Mouse (Mus musculus): ENCODE data around the gene Rae1.

The Rae1 gene

DNA sequence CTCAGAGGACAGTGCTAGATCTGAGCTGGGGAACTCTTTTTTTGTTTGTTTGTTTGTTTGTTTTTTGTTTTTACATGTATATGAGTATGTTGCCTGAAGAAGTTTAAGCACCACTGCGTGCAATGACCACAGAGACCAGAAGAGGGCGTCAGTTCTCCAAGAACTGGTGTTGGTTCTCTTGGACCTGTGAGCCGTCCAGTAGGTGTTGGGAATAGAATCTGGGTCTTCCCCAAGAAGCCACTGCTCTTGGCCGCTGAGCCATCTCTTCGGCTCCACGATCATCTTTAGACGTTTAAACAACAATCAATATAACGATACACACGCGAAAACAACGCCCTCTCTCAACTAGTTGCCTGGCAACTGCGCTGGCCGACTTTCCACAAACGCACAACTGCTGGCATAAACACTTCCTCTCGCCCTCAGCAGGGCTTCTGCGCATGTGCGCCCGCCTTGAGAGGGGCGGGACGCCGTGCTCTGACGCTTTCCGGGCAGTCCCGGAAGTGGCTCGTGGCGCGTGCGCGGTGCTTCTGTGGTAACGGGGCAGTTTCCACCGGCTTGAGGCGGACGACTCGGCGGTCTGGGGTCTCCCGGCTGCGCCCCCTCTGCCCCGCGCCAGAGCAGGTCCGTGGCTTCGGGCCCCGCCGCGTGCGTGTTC, at the start of gene Rae1:
TSS of gene Rae1 (plus strand) at position 488 of the 655 bp plus-strand sequence.
- DNase-seq = peak; percentile 99

DNA sequence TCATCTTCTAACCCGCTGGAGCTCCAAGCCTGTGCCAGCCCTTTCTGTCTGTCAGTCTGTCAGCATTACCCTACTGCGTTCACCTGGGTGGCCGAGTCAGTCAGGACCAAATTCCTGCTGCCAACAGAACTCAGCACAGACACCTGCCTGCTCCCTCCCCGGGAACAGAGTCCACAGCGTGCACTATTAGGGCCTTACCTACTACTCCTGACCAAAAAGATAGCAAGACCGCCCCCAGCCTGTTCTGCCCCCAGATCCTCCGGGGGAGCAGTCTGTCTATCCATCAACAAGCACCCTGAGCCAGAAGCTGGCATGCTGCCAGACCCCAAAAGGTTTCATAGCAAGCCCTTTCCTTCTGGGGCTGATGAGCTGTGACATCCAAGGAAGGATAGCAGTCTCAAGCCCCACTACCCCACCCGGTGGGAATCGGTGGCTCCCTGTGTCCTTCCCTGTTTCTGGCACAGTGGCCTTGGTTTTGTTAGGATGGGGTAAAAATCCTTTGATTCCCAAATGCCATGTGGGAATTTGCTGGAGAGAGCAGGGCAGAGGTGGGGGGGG, 49.7 kb upstream of the Rae1 start:
- DNase-seq = no peak

DNA sequence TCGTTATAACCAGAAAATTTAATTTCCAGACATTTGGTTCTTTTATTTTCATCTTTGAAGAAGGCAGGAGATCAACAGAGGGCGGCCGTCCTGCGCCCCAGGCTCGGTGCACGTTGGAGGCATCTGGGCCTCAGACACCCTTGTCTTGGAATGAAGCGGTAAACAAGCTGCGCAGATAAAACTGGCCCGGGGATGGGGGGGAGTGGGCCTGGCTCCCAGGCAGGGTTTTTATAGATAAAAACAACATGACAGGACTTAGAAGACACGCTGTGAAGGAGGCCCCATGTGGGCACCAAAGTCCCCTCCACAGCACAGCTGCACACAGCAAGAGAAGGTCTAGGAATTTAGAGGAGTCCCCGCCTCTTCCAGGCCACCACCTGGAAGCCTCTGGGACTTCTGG, 49.2 kb upstream of the Rae1 start:
- no peak for DNase-seq

GRCm38 (mm10) chr2:172951976-172952375, 47.9 kb upstream of the Rae1 start:
- no peak for DNase-seq

DNA sequence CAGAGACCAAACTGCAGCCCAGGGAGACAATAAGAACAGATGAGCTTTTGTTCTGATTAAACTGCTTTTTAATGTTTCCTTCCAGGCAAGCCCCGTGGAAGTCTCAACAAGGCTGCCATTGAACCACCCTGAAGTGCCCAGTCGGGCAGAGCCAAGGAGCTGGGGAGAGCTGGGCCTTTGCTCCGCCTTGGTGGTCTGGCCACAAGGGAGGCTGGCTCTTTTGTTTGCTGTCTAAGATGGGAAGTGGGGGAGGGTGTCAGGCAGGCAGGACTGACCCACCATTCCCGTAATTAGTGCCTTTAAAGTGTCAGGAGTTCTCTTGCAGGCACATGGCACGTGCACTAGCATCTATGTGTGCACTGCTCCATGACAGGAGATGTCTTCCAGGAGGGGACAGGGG, 41.3 kb upstream of the Rae1 start:
- no peak for DNase-seq

DNA sequence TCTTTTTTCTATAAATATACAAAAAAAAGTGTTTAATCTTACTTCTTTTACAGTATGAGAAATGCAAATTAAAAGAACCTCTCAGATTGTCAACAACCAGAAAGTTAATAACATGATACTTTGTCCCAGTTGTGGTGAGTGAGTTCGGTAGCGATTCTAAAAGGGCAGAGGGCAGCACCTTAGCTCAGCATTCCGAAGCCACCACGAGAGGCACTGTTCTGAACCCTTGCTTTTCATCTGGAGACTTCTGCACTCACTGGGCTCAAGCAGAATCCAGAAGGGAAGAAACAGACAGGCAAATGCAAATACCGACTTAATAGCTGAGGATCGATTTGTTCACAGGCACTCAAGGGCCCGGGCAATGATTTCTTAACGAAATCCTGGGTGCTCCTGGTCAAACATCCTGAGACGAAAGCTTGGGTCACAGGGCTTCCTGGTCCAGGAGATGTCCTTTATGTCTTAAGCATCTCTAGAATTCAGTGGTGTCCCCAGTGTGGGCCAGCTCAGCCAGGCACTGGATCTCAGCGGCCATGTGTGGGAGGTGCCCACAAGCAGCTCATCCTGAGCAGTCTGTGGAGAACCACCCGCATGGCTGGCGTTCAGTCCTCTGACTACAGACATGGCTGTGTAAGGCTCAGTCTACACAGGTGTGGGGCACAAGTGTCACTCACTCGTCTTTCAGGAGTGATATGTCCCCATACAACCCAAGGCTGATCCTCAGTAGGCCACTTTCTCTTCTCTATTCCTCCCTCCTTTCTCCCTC, 40.7 kb upstream of the Rae1 start:
- DNase-seq = no peak

DNA sequence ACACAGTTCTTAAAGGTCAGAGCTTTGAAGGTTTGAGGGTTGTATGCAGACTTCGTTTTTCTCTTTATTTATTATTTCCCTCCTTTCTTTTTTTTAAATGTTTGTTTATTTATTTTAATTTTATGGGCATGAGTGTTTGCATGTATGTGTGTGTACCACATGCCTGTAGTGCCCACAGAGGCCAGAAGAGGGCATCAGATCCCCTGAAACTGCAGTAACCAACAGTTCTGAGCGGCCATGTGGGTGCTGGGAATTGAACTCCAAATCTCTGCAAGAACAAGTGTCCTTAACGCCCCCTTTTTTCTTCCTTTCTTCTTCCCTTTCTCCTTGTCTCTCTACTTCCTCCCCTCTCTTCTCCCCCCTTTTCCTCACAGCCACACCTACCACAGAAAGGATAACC, 39.6 kb upstream of the Rae1 start:
- no peak for DNase-seq

DNA sequence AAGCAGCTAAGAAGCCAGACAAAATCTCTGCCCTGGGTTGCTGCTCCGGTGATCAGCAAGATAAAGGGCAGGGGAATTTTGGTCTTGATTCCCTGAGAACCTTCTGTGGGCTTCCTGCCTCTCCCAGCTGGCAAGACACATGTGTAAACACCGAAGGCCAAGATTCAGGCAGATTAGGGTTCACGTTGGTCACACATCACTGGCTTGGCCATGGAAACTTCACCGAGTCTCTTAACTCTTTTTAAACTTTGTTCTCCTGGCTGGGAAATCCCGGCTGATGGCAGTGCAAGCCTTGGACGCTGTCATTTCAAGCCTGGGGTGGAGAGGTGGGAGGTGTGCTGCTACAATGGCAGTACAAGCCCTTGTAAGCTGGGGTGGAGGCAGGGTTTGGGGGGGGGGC, 38.7 kb upstream of the Rae1 start:
- DNase-seq = no peak

DNA sequence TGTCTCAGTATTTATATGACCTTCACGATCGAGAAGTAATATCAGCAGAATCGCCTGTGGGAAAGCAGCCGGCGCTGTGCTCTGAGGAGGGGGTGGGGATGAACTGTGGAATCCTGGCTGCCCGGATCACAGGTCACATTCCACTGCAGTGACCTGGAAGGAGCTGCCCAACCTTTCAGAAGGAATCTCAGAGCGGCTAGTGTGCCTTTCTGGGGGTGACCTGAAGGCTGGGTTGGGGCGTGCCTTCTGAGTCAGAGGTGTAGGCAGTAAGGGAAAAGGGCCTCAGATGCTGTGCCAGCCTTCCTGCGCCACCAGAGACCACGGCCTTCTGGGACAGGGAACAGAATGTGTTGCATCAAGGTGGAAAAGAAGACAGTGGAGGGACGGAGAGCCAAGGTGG, 34.7 kb upstream of the Rae1 start:
- DNase-seq = no peak

DNA sequence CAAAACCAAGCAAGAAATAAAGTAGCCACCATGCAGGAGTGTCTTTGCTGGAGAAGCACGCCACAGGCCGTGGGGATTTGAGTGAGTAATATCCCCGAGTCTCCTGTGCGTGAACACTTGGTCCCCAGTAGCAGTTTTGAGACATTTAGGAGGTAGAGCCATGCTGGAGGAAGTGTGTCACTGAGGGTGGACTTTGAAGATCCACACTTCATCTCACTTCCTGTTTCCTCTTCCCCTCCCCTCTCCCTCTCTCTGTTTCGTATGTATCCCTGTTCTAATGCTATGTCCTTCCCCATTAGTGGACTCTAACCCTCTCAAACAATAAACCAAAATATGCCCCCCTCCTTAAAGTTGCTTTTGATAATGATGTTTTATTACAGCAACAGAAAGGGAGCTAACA, 33.4 kb upstream of the Rae1 start:
- DNase-seq = no peak

- DNase-seq = no peak
Measured at GRCm38 (mm10) chr2:172971865-172972264, 28.1 kb upstream of the Rae1 start.

DNA sequence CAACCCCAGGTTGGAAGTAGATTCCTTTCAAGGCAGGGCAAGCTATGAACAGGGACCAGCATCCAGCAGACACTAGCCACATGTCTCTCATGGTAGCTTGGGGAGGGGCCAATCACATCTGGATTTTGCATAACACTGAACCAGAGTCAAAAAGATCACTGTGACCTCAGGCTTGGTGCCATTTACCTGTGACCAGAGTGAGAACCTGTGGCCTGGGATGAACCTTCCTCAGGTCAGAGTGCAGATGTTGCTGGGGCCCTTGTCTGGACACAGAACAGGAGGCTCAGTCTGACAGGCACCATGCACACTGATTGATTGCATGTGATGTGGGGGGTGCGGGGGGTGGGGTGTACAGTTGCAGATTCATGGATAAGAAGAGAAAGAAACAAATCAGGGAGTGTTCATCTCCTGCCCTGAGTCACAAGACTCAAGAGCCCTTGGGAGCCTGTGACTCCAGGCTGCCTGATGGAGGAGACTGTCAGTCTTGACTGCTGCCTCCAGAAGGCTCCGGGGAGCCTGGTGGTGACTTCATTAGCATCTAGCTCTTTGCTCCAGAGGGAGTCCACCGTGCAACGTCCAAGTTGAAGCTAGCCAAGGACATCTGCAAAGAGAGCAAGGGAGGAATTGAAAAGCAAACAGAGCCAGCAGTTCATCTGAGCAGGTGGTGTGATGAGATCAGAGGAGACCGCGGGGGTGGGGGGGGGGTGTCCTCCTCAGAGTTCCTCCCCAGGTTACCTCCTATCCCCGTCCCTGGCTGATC, 25.9 kb upstream of the Rae1 start:
- DNase-seq = no peak

DNA sequence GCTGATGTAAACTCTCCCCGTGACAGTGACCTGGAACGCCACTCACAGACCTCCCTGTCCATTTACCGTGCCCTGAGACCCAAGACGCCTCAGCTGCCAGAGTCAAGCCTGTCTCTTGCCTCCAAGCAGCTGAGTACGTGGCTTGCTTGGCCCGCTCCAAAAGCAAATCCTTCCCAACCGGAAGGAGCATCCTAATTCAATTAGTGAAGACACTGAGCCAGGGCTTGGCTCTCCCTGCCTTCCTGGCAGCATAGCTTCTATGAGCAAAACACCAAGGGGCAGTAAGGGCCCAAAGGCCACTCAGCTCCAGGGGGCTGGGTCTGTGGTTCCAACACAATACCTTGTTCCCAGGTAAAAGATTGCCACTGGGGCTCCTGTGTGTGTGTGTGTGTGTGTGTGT, 25.2 kb upstream of the Rae1 start:
- DNase-seq = no peak

DNA sequence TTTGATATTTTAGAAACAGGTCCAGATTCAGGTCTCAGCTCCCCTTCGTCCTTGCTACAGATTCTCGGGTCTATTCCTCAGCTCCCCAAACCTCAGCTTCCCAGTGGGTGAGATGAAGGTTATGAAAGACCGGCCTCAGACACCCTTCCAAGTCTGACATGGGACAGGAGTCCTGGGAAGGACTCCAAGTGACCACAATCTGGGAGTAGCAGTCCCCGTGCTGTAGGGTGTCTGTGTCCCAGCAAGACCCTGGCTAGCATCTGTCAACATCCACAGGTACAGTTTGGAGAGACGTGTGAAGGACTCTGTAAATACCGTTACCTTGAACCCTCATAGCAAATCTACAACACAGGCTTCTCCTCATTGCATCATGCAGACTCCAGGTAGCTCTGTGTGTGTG, 24.8 kb upstream of the Rae1 start:
- no peak for DNase-seq

DNA sequence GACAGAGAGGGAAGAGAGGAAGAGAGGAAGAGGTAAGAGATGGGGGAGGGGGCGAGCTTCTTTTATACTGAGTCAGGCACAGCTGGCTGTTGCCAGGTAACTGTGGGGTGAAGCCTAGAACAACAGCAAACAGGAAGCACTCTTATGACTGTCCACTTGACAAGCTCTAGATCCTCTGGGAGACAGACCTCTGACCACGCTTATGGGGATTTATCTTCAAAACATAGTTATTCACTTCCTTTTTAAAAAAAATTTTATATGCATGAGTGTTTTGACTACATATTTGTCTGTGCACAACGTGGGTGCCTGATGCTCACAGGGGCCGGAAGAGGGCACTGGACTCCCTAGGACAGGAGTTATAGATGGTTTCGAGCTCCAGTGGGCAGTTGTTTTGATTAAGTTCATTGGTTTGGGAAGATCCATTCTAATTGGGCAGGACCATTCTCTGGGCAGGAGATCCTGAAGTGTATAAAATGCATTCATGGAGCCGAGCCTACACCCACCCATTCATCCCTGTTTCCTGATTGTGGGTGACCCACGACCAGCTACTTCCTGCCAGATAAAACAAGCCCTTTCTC, 23.2 kb upstream of the Rae1 start:
- DNase-seq = no peak

- DNase-seq = no peak
Measured at GRCm38 (mm10) chr2:172977409-172978130, 22.3 kb upstream of the Rae1 start, which contains the start of gene Spo11. Gene Spo11, plus strand, starts transcription at chr2:172977700.

- no peak for DNase-seq
Measured at GRCm38 (mm10) chr2:172978131-172978633, 21.7 kb upstream of the Rae1 start.

GRCm38 (mm10) chr2:172979666-172980345, 20.1 kb upstream of the Rae1 start:
- no peak for DNase-seq

DNA sequence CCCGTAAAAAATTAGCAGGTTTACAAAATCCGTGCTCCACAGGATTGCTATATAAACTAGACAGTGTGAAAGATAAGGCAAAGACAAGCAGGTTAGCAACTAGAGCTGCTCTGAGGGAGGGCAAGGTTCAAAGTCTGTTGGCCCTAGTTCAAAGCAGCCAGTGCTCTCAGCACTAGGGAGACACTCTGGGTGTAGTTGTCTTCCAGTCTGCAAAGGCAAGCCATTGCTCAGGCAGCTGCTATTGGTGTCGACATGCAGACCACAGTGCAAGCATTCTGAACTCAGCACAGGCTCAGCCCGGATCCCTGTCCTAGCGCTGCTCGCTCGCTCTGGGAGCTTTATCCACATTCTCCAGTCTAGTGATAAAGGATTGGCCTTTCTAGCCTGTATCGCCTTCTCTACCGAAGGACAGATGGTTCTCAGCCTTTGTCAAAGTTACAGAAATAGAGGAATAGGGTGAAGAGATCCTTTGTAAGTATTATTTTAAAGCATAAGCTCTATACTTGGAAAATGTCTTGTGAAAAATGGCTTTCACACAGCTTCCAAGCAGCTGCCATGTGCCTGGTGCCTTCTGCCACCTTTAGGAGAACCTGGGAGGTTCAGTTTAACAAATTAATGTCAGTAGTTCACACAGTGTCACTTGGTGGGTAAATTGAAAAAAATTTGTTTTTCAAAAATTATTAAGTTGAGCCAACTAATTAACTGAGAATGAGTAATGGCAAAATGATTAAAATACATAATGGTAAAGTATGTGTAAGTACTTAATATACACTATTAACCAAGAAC, 16.9 kb upstream of the Rae1 start:
- DNase-seq = no peak

- no peak for DNase-seq
Measured at GRCm38 (mm10) chr2:172990161-172990560, 9.8 kb upstream of the Rae1 start.

DNA sequence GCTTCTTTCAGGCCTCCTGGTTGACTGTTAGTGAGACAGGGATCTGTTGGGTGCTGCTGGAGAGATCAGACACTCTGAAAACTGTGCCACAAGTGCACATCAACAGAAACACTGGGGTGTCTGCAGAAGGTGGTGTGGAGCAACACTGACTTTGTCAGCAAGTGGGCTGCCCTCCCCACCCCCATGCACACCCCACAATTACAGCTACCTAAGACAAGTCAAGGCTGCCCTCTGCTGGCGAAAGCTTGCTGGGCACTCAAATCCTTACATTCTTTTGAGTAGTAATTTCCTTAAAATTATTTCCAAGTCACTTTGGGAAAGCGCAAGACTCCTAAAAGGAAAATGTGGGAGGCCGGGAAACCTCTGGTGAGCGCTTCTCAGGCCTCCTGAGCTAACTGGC, 3.7 kb upstream of the Rae1 start:
- peak; percentile 87 for DNase-seq
